Mouse (Mus musculus) limb, embryonic 15.5 days (tissue): Measurements from ENCODE around the gene Gm49345. TPM values are rescaled to one million over a fixed set of nuclear protein-coding genes. Genes with fewer than 3 reads are reported as not detected.
A peak's percentile ranks its signal among the peaks of the same experiment; 100 is the strongest.
"Not testable (repeated sequence)": the region's sequence is repeated elsewhere in the genome, so short reads cannot be mapped to it uniquely, and the experiment has no call there.

Experiments used
- ATAC-seq: fragments of 200-750 bp; cut with Nextera tagmentation; 2 replicates; pipeline ENCODE4 v1.8.0; 2017; ENCODE audit warnings: low read depth, moderate TSS enrichment; ENCODE audit not compliant: insufficient number of reproducible peaks, low FRiP score, low TSS enrichment
- H3K27ac ChIP-seq: fragments of 300-500 bp; sonication (generic); 2 replicates; pipeline ENCODE4 v1.5.1; 2015; ENCODE audit warnings: moderate library complexity, mild to moderate bottlenecking, inconsistent platforms
- H3K27me3 ChIP-seq: fragments of 300-500 bp; sonication (generic); 2 replicates; pipeline ENCODE4 v1.6.1; 2015; ENCODE audit warnings: inconsistent platforms
- H3K36me3 ChIP-seq: fragments of 300-500 bp; sonication (generic); 2 replicates; pipeline ENCODE4 v1.6.1; 2015; ENCODE audit warnings: inconsistent platforms
- H3K4me1 ChIP-seq: fragments of 300-500 bp; sonication (generic); 2 replicates; pipeline ENCODE4 v1.6.1; 2015; ENCODE audit warnings: inconsistent platforms
- H3K4me2 ChIP-seq: fragments of 300-500 bp; sonication (generic); 2 replicates; pipeline ENCODE4 v1.6.1; 2015; ENCODE audit warnings: mild to moderate bottlenecking, inconsistent platforms
- H3K4me3 ChIP-seq: fragments of 300-500 bp; sonication (generic); 2 replicates; pipeline ENCODE4 v1.5.1; 2015; ENCODE audit warnings: mild to moderate bottlenecking, inconsistent platforms
- H3K9ac ChIP-seq: fragments of 300-500 bp; sonication (generic); 2 replicates; pipeline ENCODE4 v1.6.1; 2015; ENCODE audit warnings: inconsistent platforms
- H3K9me3 ChIP-seq: fragments of 300-500 bp; sonication (generic); 2 replicates; pipeline ENCODE4 v1.6.1; 2016; ENCODE audit warnings: inconsistent platforms
- WGBS: fragments of 180-500 bp; shearing (Covaris S2); methylation state at CpG from one replicate; pipeline ENCODE4 v1.1.7; 2015; 5-methylcytosine and 5-hydroxymethylcytosine counted together
- polyA plus RNA-seq: library from polyadenylated mRNA; unstranded; fragments of >200 nt; fragmentation: Nextera tagmentation; extraction: Ambion mirVana; gene quantifications from 2 replicates; pipeline ENCODE4 v1.2.1, GENCODE M21; 2015

Gm49345 gene
- 0.56 TPM in 1 of 2 replicates, not detected in the other for polyA plus RNA-seq

DNA sequence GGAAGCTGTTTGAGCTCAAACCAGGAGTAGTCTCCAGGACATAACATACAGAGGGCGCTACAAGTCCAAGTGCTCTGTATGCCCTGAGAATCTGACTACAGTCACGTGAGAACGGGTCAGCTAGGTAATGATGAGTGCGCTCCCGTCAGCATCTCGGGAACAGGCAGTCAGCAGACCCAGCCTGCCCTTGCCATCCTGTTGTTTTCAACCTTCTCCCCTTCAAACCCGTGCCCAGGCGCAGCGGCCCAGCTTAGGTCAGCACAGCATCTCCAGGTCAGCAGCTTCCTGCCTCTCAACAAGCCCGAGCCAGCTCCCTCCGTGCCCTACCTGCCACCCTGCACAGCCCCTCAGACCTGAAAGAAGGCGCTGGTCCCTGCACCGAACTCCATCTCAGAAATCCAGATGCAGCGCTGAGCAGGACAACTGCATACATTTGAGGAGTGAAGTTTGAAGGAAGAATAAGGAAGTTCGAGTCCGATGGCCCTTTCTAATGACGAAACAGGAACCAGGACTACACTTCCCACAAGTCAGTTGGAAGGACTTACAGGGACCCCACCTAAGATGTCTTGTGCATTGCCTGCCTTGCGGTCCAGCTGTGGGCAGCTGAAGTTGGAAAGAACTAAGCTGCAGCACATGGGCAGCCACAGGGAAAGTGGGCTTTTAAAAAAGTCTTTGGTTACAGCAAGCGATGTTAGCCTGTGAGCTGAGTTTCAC lies at the start of gene Gm49345, which contains the start of gene Zfp729a:
Gene Gm49345, minus strand, starts transcription at position 476 of the 714 bp plus-strand sequence.
Gene Zfp729a, minus strand, starts transcription at position 498 of the 714 bp plus-strand sequence.
- WGBS: under 1% methylated on average over 19 of the region's 19 CpGs
- H3K27ac ChIP-seq: peak within 1 kb of the TSS; percentile 70
- peak; percentile 96 for ATAC-seq

DNA sequence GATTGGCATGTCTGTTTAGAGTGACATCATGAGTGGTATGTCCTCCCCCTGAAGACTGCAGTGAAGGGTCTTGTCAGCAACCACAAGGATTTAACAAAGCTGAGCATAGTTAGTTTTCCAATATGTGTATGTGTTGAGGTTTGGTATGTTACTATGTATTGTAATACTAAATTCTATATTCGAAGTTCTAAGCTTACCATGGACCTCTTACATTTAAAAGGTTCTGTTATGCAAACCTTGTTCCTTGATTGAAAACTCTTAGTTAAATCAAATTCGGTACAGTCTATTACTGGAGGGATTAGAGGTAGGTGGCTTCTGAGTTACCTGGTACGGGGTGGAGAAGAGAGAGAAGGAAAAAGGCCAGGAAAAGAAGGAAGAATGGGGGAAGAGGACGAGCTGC lies 49.4 kb upstream of the Gm49345 start, which contains the start of gene Zfp738:
Gene Zfp738, minus strand, starts transcription at position 101 of the 400 bp plus-strand sequence.
- Histone ChIP-seq H3K9ac (no peak within 1 kb of the TSS), H3K27ac (no peak within 1 kb of the TSS), H3K4me3 (no peak within 1 kb of the TSS), H3K36me3 (no peaks in the 10 kb centered on the region), H3K4me2 (no peak within 1 kb of the TSS), H3K27me3 (no peaks in the 10 kb centered on the region), H3K4me1 (no peaks in the 10 kb centered on the region; the same call in 1 of the 2 replicates), H3K9me3 (no peaks in the 10 kb centered on the region)
- 82% methylated on average over 4 of the region's 4 CpGs for WGBS
- no peak for ATAC-seq

More for the DNA sequence above, at the start of gene Gm49345, which contains the start of gene Zfp729a:
- Histone ChIP-seq H3K36me3 (no peaks in the 10 kb centered on the region), H3K9me3 (no peaks in the 10 kb centered on the region), H3K9ac (peak within 1 kb of the TSS; percentile 71), H3K4me2 (peak within 1 kb of the TSS; percentile 54), H3K27me3 (no peaks in the 10 kb centered on the region), H3K4me1 (no peaks in the 10 kb centered on the region), H3K4me3 (peak within 1 kb of the TSS; percentile 84)

DNA sequence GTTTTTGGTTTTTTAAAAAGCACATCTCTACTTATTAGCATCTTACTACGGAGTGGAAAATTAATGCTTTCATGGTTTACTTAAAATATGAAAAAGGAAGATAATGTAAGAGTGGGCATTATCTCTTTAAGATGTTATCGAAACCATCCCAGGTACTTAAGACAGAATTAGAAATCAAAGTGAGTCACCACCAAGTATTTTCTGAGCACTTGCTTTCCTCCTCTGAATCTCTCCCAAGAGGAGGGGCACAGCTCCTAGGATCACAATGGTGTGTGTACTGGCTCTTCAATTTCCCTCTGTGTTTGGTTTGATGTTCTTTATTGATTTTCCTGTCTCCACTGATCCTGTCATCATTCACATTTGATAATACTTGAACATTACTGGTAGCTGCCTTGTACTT lies 46.3 kb upstream of the Gm49345 start:
- Histone ChIP-seq H3K4me3 (peak overlapping the region; percentile 67), H3K4me2 (peak overlapping the region; percentile 64)
- not testable (repeated sequence) for ATAC-seq, H3K36me3 ChIP-seq, H3K27me3 ChIP-seq, H3K9me3 ChIP-seq, H3K4me1 ChIP-seq, H3K9ac ChIP-seq, H3K27ac ChIP-seq
- 76% methylated on average over 2 of the region's 2 CpGs for WGBS

DNA sequence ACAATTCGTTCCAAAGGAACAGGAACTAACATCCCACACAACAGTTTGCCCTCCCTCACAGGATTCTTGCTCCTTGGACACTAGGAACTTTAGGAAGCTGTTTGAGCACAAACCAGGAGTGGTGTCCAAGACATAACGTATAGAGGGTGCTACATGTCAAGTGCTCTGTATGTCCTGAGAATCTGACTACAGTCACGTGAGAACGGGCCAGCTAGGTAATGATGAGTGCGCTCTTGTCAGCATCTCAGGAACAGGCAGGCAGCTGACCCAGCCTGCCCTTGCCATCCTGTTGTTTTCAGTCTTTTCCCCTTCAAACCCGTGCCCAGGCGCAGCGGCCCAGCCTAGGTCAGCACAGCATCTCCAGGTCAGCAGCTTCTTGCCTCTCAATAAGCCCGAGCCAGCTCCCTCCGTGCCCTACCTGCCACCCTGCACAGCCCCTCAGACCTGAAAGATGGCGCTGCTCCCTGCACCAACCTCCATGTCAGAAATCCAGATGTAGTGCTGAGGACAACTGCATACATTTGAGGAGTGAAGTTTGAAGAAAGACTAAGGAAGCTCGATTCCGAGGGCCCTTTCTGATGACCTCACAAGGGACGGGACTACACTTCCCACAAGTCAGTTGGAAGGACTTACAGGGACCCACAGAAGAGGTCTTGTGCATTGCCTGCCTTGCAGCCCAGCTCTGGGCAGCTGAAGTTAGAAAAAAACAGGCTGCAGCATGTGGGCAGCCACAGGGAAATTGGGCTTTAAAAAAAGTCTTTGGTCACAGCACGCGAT lies 45.6 kb upstream of the Gm49345 start:
- WGBS: 13% methylated on average over 16 of the region's 16 CpGs
- ATAC-seq: peak; percentile 97
- not testable (repeated sequence) for H3K27me3 ChIP-seq, H3K4me1 ChIP-seq, H3K9me3 ChIP-seq, H3K36me3 ChIP-seq
- peak overlapping the region; percentile 67 for H3K4me3 ChIP-seq
- H3K4me2 ChIP-seq: peak overlapping the region; percentile 64
- peak overlapping the region; percentile 68 for H3K9ac ChIP-seq
- H3K27ac ChIP-seq: peak overlapping the region; percentile 50; the same call in 1 of the 2 replicates

DNA sequence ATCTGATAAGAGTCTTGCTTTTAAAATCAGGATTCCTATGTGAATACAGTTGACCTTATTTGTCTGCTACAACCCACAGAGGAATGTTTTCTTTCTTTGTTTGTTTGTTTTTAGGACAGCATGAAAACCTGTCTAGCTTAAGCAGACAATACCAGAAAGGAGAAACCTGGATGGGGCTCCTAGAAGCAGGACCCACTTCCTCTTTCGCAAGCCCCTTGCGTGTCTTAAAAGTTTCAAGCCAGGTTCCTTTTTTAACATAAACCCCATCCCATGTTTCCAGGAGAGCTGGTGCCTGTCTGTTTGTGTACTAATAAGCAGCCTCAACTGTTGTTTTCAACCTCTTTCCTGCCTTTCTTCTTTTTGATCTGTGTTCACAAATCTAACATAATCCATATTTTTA lies 37.3 kb upstream of the Gm49345 start:
- Histone ChIP-seq H3K27me3 (no peaks in the 10 kb centered on the region), H3K4me3 (no peak overlapping the region), H3K4me2 (no peak overlapping the region), H3K4me1 (no peaks in the 10 kb centered on the region), H3K9me3 (no peaks in the 10 kb centered on the region), H3K36me3 (peaks cover 5% of the 10 kb centered on the region), H3K27ac (no peak overlapping the region), H3K9ac (no peak overlapping the region)
- ATAC-seq: no peak
- 91% methylated on average over 2 of the region's 2 CpGs for WGBS

DNA sequence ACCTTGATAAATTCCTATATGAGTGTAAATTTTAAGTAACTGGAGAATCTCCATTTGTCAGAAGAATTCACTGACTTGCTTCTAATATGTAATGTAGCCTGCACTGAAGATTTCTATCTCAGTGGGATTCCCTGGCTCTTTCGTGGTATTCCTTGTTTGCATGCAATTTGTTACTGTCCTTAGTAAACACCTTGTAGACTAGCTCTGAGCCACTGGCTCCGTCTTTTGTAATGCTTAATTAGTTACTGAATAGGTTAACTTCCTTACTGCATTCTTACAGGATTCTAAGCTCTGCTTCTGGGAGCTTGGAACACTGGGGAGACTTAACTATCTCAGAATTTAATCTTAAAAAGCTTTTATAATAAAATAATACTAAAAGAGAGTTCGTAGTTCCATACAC lies 14.9 kb upstream of the Gm49345 start:
- H3K4me2 ChIP-seq: no peak overlapping the region

DNA sequence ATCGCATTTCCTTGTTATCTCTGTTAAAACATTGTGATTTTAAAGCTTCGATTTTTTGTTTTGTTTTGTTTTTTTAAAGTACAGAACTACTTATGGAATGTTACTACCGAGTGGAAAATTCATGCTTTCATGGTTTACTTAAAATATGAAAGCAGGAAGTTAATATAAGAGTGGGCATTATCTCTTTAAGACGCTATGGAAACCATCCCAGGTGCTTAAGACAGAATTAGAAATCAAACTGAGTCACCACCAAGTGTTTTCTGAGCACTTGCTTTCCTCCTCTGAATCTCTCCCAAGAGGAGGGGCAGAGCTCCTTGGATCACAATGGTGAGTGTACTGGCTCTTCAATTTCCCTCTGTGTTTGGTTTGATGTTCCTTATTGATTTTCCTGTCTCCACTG lies 27.5 kb downstream of the Gm49345 start:
- 85% methylated on average over 4 of the region's 4 CpGs for WGBS
- peaks cover 3% of the 10 kb centered on the region for H3K4me1 ChIP-seq
- H3K4me3 ChIP-seq: no peak overlapping the region; the same call in 1 of the 2 replicates

More for the DNA sequence above, 14.9 kb upstream of the Gm49345 start:
- no peak overlapping the region for H3K9ac ChIP-seq
- H3K27me3 ChIP-seq: no peaks in the 10 kb centered on the region
- H3K27ac ChIP-seq: no peak overlapping the region
- ATAC-seq: no peak
- no peak overlapping the region for H3K4me3 ChIP-seq
- no peaks in the 10 kb centered on the region for H3K4me1 ChIP-seq
- H3K9me3 ChIP-seq: no peaks in the 10 kb centered on the region
- H3K36me3 ChIP-seq: no peaks in the 10 kb centered on the region
- WGBS: 55% methylated on average over 3 of the region's 3 CpGs

DNA sequence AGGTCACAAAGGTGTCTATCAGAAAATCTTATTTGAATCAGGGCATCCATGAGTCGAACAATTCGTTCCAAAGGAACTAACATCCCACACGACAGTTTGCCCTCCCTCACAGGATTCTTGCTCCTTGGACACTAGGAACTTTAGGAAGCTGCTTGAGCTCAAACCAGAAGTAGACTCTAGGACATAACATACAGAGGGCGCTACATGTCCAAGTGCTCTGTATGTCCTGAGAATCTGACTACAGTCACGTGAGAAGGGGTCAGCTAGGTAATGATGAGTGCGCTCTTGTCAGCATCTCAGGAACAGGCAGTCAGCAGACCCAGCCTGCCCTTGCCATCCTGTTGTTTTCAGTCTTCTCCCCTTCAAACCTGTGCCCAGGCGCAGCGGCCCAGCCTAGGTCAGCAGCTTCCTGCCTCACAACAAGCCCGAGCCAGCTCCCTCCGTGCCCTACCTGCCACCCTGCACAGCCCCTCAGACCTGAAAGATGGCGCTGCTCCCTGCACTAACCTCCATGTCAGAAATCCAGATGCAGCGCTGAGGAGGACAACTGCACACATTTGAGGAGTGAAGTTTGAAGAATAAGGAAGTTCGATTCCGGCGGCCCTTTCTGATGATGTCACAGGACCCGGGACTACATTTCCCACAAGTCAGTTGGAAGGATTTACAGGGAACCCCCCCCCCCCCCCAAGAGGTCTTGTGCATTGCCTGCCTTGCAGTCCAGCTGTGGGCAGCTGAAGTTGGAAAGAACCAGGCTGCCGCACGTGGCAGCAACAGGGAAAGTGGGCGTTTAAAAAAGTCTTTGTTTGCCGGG lies 28.3 kb downstream of the Gm49345 start, which contains the start of gene Zfp729b:
Gene Zfp729b, minus strand, starts transcription at position 642 of the 811 bp plus-strand sequence.
- ATAC-seq: peak; percentile 93
- H3K4me1 ChIP-seq: peaks cover 3% of the 10 kb centered on the region
- no peaks in the 10 kb centered on the region for H3K9me3 ChIP-seq
- peak within 1 kb of the TSS; percentile 63 for H3K4me3 ChIP-seq
- H3K27ac ChIP-seq: peak within 1 kb of the TSS; percentile 77
- H3K9ac ChIP-seq: peak within 1 kb of the TSS; percentile 51
- peak within 1 kb of the TSS; percentile 60 for H3K4me2 ChIP-seq
- no peaks in the 10 kb centered on the region for H3K27me3 ChIP-seq
- no peaks in the 10 kb centered on the region for H3K36me3 ChIP-seq
- 3% methylated on average over 20 of the region's 20 CpGs for WGBS

More for the DNA sequence above, 27.5 kb downstream of the Gm49345 start:
- no peak for ATAC-seq
- H3K4me2 ChIP-seq: no peak overlapping the region
- H3K9ac ChIP-seq: no peak overlapping the region
- no peaks in the 10 kb centered on the region for H3K9me3 ChIP-seq
- no peaks in the 10 kb centered on the region for H3K27me3 ChIP-seq
- no peak overlapping the region for H3K27ac ChIP-seq
- H3K36me3 ChIP-seq: no peaks in the 10 kb centered on the region

DNA sequence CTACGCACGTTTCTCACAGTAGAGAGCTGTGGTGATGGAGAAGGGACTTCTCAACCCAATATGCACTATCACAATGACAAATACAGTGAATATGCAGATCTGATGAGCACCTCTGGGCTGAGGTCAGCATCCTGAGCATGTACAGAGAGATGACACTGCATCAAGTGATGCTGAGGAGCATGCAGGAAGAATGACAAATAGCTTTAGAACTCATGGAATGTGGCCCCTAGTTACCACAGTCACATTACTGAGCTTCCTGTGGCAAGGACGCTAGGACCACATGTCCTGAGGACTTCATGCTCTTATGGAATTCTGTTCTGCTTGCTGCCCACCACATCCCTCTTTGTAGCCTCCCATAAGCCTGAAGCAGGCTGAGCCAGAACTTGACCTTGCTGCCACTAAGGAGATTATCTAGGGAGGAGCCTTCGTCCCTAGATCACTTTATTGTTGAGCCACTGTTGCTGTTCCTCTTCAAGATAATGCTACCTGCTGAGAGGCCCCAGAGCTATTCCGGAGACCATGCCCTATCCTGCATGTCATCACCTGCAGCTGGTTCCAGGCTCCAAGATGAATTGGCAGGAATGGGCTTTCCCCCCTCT lies 64.9 kb downstream of the Gm49345 start:
- WGBS: 72% methylated on average over 5 of the region's 5 CpGs
- Histone ChIP-seq H3K4me3 (no peak overlapping the region), H3K36me3 (no peaks in the 10 kb centered on the region), H3K4me2 (no peak overlapping the region), H3K9me3 (no peaks in the 10 kb centered on the region), H3K4me1 (no peaks in the 10 kb centered on the region), H3K9ac (no peak overlapping the region), H3K27ac (no peak overlapping the region), H3K27me3 (no peaks in the 10 kb centered on the region)
- ATAC-seq: no peak

DNA sequence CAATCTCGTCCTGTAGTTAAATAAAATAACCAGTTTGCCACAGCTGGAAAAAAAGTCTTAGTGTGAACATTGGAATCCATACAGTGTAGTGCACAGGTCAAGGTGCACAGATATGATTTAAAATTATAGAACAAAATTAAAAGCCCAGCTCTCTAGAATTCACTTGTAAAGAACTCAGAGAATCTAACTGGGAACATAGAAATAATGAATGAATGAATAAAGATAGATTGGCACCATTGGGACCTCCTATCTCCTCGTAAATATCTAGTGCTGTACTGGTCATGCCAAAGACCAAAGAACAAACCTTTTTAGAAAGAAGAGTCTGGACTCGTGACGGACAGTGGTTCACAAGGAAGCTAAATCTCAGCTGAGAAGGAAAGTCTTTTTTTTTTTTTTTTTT lies 83.8 kb downstream of the Gm49345 start, which contains the start of gene Zfp748:
Gene Zfp748, minus strand, starts transcription at position 101 of the 400 bp plus-strand sequence.
- WGBS: 75% methylated on average over 4 of the region's 4 CpGs
- Histone ChIP-seq H3K36me3 (no peaks in the 10 kb centered on the region), H3K27ac (peak within 1 kb of the TSS; percentile 93), H3K9ac (peak within 1 kb of the TSS; percentile 85), H3K4me3 (peak within 1 kb of the TSS; percentile 81), H3K4me1 (peaks cover 9% of the 10 kb centered on the region), H3K27me3 (no peaks in the 10 kb centered on the region), H3K9me3 (no peaks in the 10 kb centered on the region), H3K4me2 (peak within 1 kb of the TSS; percentile 53)
- no peak for ATAC-seq
